In the genomic region with DNA sequence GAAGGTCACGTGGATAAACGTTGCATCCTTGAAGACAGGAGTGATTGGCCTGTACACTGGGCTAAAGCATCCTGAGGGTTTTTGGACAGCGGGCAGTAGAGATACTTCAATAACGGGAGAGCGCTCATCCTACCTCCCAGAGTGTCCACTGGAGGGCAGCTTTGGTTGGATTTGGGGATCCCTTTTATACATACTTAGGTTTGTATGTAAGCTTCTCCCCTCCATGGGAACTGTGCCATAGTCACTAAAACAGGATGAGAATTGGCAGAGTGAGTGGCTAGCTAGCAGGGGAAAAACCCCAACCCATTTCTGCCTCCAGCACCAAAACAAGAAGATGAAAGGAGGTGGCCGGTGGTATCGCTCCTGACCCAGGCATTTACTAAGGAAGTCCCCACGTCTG, we compare ENCODE assay signal across 10 mouse cellular contexts. TPM values are rescaled to one million over a fixed set of nuclear protein-coding genes. Genes with fewer than 3 reads are reported as not detected.
DNase-seq lines count a peak whose midpoint lies in the region; ATAC-seq and TF ChIP-seq lines count a peak whose summit lies in the region.
"Had no signal": no experiment of that assay in that cellular context is flagged by ENCODE, and none has a peak within 500 bp of the region (broad histone marks: within the 10 kb centered on the region; RNA-seq: fewer than 3 reads in every experiment).

No protein-coding gene starts in this region.

- ATAC-seq in kidney, embryonic 16.5 days (ENCODE audit: low FRiP score, low TSS enrichment): no peak
- ATAC-seq in lung, postnatal 0 days: peak; percentile 17; the same call in 1 of the 2 replicates
- ATAC-seq in hindbrain, embryonic 13.5 days (ENCODE audit: low FRiP score): no peak

- peak; percentile 33; the same call in 1 of the 2 replicates for TF ChIP-seq CTCF in brain, embryonic 14.5 days (IDR thresholded peaks at IDR 0.05; ENCODE audit: borderline replicate concordance, extremely low read depth, insufficient read depth, insufficient read length)
- TF ChIP-seq CTCF in lung, postnatal 0 days (IDR thresholded peaks at IDR 0.05): peak; percentile 55

- H3K4me1 ChIP-seq in kidney, embryonic 16.5 days (ENCODE audit: insufficient read depth, low read length): no peaks in the 10 kb centered on the region
- H3K4me1 ChIP-seq in lung, postnatal 0 days (ENCODE audit: insufficient read depth, low read depth, low read length): no peaks in the 10 kb centered on the region
- peaks cover 9% of the 10 kb centered on the region for H3K4me1 ChIP-seq in hindbrain, embryonic 13.5 days (replicated peaks)

- no peak overlapping the region for H3K27ac ChIP-seq in kidney, embryonic 16.5 days (ENCODE audit: low read length)
- no peak overlapping the region for H3K27ac ChIP-seq in lung, postnatal 0 days (ENCODE audit: low read length)
- H3K27ac ChIP-seq in hindbrain, embryonic 13.5 days: no peak overlapping the region

- 51% methylated on average over 8 of the region's 8 CpGs for WGBS in kidney, embryonic 16.5 days
- 44% methylated on average over 8 of the region's 8 CpGs for WGBS in lung, postnatal 0 days
- WGBS in hindbrain, embryonic 13.5 days: 52% methylated on average over 8 of the region's 8 CpGs

- TF ChIP-seq POLR2A in brain, embryonic 14.5 days (IDR thresholded peaks at IDR 0.05; ENCODE audit: borderline replicate concordance, extremely low read depth, insufficient read depth, insufficient read length, poor library complexity, severe bottlenecking): no peak

- H3K27me3 ChIP-seq in kidney, embryonic 16.5 days (ENCODE audit: insufficient read depth, low read length): no peaks in the 10 kb centered on the region
- no peaks in the 10 kb centered on the region for H3K27me3 ChIP-seq in lung, postnatal 0 days (replicated peaks; ENCODE audit: insufficient read depth, low read length)
- no peaks in the 10 kb centered on the region for H3K27me3 ChIP-seq in hindbrain, embryonic 13.5 days

- TF ChIP-seq EP300 in lung, postnatal 0 days (IDR thresholded peaks at IDR 0.05): no peak

- H3K9me3 ChIP-seq in kidney, embryonic 16.5 days (ENCODE audit: low read length): no peaks in the 10 kb centered on the region
- H3K9me3 ChIP-seq in lung, postnatal 0 days (ENCODE audit: low read length): no peaks in the 10 kb centered on the region
- H3K9me3 ChIP-seq in hindbrain, embryonic 13.5 days: no peaks in the 10 kb centered on the region

- H3K4me3 ChIP-seq in kidney, embryonic 16.5 days (ENCODE audit: low read length): no peak overlapping the region
- H3K4me3 ChIP-seq in lung, postnatal 0 days (ENCODE audit: low read depth, low read length): no peak overlapping the region
- no peak overlapping the region for H3K4me3 ChIP-seq in hindbrain, embryonic 13.5 days

- no peak overlapping the region for H3K4me2 ChIP-seq in kidney, embryonic 16.5 days (replicated peaks; ENCODE audit: low read depth, low read length)
- H3K4me2 ChIP-seq in lung, postnatal 0 days (replicated peaks; ENCODE audit: low read depth, low read length): no peak overlapping the region
- H3K4me2 ChIP-seq in hindbrain, embryonic 13.5 days: no peak overlapping the region

- peak; percentile 36 to 37 for DNase-seq in kidney, postnatal 4 days
- peak; percentile 33 for DNase-seq in brain, embryonic 14.5 days (ENCODE audit: low read depth)
- DNase-seq in heart, postnatal 10 days: peak; percentile 37 to 44
- DNase-seq in lung, postnatal 0 days (ENCODE audit: low spot score): peak; percentile 40
- no peak for DNase-seq in frontal cortex, postnatal 14 days (ENCODE audit: low spot score in 2 of 2)
- no peak for DNase-seq in urinary bladder, postnatal 25 days (ENCODE audit: low spot score)
- DNase-seq: cerebellum, postnatal 25 days had no signal

- H3K9ac ChIP-seq in kidney, embryonic 16.5 days (replicated peaks; ENCODE audit: low read length): no peak overlapping the region
- H3K9ac ChIP-seq in lung, postnatal 0 days (replicated peaks; ENCODE audit: low read depth): no peak overlapping the region
- H3K9ac ChIP-seq in hindbrain, embryonic 13.5 days: no peak overlapping the region

- peaks cover 26% of the 10 kb centered on the region for H3K36me3 ChIP-seq in kidney, embryonic 16.5 days (ENCODE audit: insufficient read depth, low read length)
- H3K36me3 ChIP-seq in lung, postnatal 0 days (ENCODE audit: insufficient read depth, low read length): 0 out of 2 replicates have a peak, but pooled peaks cover 7% of the 10 kb centered on the region
- peaks cover 30% of the 10 kb centered on the region for H3K36me3 ChIP-seq in hindbrain, embryonic 13.5 days

- intact Hi-C loops in heart, postnatal 10 days (cut with DNase I): no loop called here

RNA-seq across cellular contexts. Expression of gene Pycr2, which starts 7.0 kb away (rescaled TPM):
- 111 TPM in 2 replicates for polyA plus RNA-seq in kidney, embryonic 16.5 days (2015; fragmentation: Nextera tagmentation; extraction: Ambion mirVana)
- 45.7 and 65.9 TPM in 2 replicates for polyA plus RNA-seq in brain, embryonic 14.5 days (2012; rRNA removed)
- total RNA-seq in heart, postnatal 10 days (2021): 10 to 100 TPM; 16.7 to 17.4 TPM
- polyA plus RNA-seq in lung, postnatal 0 days (2015; fragmentation: Nextera tagmentation; extraction: Ambion mirVana): 51.9 and 57.5 TPM in 2 replicates
- polyA plus RNA-seq in hindbrain, embryonic 13.5 days (2015; fragmentation: Nextera tagmentation; extraction: Ambion mirVana): 74.1 and 78.7 TPM in 2 replicates

RNA-seq across cellular contexts. Expression of gene Lefty2, which starts 18.2 kb away (rescaled TPM):
- polyA plus RNA-seq in kidney, embryonic 16.5 days (2015; fragmentation: Nextera tagmentation; extraction: Ambion mirVana): 0.12 TPM in 1 of 2 replicates, not detected in the other
- 1.4 and 2.0 TPM in 2 replicates for polyA plus RNA-seq in brain, embryonic 14.5 days (2012; rRNA removed)
- total RNA-seq in heart, postnatal 10 days (2021): under 1 TPM in 1 of 2 experiments, not detected in 1; 0.27 TPM
- polyA plus RNA-seq in lung, postnatal 0 days (2015; fragmentation: Nextera tagmentation; extraction: Ambion mirVana): 0.16 TPM in 1 of 2 replicates, not detected in the other
- 0.26 and 0.63 TPM in 2 replicates for polyA plus RNA-seq in hindbrain, embryonic 13.5 days (2015; fragmentation: Nextera tagmentation; extraction: Ambion mirVana)
- total RNA-seq: hematopoietic stem cell, adult 5-6 weeks had no signal

RNA-seq across cellular contexts. Expression of gene Lefty1, which starts 23.7 kb away (rescaled TPM):
- polyA plus RNA-seq in kidney, embryonic 16.5 days (2015; fragmentation: Nextera tagmentation; extraction: Ambion mirVana): 1.2 TPM in 2 replicates
- 1.1 and 1.3 TPM in 2 replicates for polyA plus RNA-seq in brain, embryonic 14.5 days (2012; rRNA removed)
- total RNA-seq in heart, postnatal 10 days (2021): 1 to 10 TPM in 1 of 2 experiments, under 1 TPM in 1; 0.57 to 1.1 TPM
- polyA plus RNA-seq in lung, postnatal 0 days (2015; fragmentation: Nextera tagmentation; extraction: Ambion mirVana): 1.1 and 2.1 TPM in 2 replicates
- 0.23 and 0.58 TPM in 2 replicates for polyA plus RNA-seq in hindbrain, embryonic 13.5 days (2015; fragmentation: Nextera tagmentation; extraction: Ambion mirVana)

RNA-seq across cellular contexts. Expression of gene Tmem63a, which starts 31.0 kb away (rescaled TPM):
- polyA plus RNA-seq in kidney, embryonic 16.5 days (2015; fragmentation: Nextera tagmentation; extraction: Ambion mirVana): 11.8 and 13.1 TPM in 2 replicates
- 3.3 and 3.6 TPM in 2 replicates for polyA plus RNA-seq in brain, embryonic 14.5 days (2012; rRNA removed)
- total RNA-seq in heart, postnatal 10 days (2021): 10 to 100 TPM; 15.1 to 18.5 TPM
- 22.7 and 25.1 TPM in 2 replicates for polyA plus RNA-seq in lung, postnatal 0 days (2015; fragmentation: Nextera tagmentation; extraction: Ambion mirVana)
- 1.5 and 1.8 TPM in 2 replicates for polyA plus RNA-seq in hindbrain, embryonic 13.5 days (2015; fragmentation: Nextera tagmentation; extraction: Ambion mirVana)

Comparison
In these comparisons a context has a peak if more than half of its experiments do, and no peak if none do; other contexts are left out.
1. DNase-seq: peak in kidney, postnatal 4 days (2 of 2), brain, embryonic 14.5 days (single experiment), heart, postnatal 10 days (2 of 2) and lung, postnatal 0 days (single experiment); none in frontal cortex, postnatal 14 days (0 of 2) and urinary bladder, postnatal 25 days (single experiment).